Mouse (Mus musculus) spleen, postnatal 14 days (tissue): Measurements from ENCODE around the gene Abca7.
A peak's percentile ranks its signal among the peaks of the same experiment; 100 is the strongest.

Experiments
- DNase-seq, 2 experiments: peaks; one replicate each; pipeline ENCODE4 v3.0.0; 2021 to 2022; ENCODE audit warnings: low spot score in 2 of 2

Gene Abca7

DNA sequence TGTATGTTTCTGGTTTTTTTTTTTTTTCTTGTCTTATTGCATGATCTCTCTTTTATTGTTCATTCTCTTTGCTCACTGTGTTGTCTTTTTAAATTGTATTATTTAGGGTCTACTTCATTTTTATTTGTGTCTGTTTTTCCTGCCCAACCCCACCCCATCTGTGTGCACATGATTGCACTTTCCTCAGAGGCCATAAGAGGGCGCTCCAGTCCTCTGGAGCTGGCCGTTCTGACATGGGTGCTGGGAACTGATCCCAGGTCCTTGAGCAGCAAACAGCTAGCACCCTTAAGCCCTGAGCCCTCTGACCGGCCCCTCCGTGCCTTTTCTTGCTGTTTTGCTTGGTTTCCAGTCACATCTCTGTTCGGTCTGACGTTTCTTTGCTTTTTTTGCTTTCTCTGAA lies 4.7 kb upstream of the Abca7 start:
- no peak for DNase-seq

DNA sequence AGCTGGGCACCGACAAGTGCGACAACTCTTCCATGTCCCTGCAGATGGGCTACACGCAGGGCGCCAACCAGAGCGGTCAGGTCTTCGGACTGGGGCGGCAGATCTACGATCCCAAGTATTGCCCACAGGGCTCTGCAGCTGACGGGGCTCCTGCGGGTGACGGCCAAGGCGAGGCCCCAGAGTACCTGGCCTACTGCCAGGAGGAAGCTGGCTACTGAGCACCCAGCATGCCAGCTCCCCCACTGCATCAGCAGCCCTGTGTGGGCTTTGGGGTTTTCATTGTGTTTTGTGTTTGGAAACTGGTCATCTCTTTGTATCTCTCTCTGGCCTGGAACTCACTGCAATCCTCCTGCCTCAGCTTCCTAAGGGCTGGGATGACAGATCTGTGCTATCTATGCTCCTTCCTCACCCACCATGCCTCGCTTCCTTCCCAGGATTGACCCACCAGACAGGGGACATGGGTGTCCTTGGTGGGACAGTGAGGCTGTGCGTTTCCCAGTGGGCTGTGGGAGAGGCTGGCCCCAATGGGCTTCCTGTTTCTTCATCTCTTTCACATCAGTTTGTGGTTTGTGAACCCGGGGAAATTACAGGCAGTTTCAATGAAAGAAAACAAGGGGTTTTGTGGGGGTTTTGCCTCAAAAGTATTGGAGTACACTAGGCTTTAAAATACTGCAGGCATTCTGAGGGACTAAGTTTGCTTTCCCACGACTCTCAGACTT lies 1.7 kb upstream of the Abca7 start:
- no peak for DNase-seq

DNA sequence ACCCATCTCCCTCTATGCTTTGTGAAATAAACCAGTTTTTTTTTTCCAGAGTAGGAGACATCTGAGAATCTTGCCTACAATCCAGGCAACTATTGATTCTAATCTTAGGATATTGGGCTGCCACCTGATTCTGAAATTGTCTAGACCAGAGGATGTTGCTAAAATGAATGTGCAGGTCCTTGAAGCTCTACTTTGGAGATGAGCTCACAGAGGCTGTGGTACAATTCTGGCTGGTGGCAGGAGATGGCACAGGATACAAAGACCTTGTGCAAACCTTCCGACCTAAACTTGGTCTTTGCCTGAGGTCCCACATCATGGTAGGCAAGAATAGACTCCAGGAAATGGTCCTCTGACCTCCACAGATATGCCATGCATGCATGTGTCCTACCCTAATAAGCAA lies 658 bp upstream of the Abca7 start:
- DNase-seq: no peak

DNA sequence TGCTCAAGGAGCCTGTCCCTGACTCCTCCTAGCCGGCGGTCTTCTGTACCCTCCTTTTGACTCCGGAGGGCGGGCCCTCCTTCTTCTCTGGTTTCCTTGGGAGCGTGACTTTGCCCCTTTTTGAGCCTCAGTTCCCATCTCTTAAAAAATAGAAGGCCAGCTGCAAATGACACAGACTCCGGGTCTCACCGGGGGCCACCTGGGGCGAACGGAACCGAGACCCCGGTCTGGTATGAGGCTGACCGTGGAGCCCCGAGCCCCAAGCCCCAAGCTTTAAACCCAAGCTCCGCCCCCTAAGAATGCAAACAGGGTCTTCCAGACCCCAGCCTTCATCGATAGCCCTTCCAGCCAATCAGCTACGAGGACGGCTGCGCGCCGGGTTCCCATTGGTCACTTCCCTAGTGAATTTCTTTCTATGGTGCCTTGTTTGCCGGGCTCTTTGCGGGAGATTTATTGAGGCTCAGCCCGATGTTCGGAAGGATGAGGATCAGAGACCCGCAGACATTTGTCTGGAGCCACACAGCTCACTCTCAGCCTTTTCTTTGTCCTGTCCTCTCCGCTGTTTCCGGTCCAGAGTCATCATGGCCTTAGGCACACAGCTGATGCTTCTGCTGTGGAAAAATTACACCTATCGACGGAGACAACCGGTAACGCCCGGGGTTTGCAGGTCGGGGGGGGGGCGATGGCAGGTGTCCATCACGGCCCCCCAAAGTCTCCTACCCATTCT lies 903 bp downstream of the Abca7 start:
- DNase-seq: peak; percentile 65 to 67

DNA sequence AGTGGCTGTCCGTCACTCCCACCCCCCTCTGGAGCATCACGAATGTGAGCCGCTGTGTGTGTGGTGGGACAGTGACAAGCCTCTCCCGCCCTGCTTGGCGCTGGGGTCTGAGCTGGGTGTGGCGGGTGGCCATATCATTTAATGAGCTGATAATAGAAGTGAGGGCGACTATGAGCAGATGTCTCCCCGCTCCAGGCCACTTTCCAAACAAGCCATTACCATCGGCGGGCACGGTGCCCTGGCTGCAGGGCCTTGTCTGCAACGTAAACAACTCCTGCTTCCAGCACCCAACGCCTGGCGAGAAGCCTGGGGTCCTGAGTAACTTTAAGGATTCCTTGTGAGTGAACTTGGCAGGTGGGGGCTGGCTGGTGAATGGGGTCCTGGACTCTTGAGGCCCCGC lies 1.5 kb downstream of the Abca7 start:
- DNase-seq: no peak

DNA sequence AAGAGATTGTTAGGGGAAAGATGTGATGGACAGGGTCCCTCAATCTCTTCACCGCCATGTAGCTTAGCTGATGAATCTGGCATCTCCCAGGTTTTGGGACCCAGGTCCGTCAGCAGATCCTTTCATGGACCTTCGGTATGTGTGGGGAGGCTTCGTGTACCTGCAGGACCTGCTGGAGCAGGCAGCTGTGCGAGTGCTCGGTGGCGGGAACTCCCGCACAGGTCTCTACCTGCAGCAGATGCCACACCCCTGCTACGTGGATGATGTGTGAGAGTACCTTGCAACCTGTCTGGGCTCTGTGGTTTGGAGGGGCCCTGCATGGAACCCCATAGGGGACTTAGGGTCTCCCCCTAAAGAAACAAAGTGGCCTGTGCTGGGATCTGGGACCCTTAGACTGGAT lies 5.7 kb downstream of the Abca7 start:
- DNase-seq: no peak

DNA sequence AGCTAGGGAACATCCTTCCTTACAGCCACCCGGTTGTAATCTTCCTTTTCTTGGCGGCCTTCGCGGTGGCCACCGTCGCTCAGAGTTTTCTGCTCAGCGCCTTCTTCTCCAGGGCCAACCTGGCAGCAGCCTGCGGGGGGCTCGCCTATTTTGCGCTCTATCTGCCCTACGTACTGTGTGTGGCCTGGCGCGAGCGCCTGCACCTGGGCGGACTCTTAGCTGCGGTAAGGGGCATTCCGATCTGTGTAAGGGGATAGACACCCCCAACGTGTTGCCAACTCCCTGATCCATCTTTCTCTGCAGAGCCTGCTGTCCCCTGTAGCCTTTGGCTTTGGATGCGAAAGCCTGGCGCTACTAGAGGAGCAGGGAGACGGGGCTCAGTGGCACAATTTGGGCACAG lies 6.5 kb downstream of the Abca7 start:
- DNase-seq: no peak

DNA sequence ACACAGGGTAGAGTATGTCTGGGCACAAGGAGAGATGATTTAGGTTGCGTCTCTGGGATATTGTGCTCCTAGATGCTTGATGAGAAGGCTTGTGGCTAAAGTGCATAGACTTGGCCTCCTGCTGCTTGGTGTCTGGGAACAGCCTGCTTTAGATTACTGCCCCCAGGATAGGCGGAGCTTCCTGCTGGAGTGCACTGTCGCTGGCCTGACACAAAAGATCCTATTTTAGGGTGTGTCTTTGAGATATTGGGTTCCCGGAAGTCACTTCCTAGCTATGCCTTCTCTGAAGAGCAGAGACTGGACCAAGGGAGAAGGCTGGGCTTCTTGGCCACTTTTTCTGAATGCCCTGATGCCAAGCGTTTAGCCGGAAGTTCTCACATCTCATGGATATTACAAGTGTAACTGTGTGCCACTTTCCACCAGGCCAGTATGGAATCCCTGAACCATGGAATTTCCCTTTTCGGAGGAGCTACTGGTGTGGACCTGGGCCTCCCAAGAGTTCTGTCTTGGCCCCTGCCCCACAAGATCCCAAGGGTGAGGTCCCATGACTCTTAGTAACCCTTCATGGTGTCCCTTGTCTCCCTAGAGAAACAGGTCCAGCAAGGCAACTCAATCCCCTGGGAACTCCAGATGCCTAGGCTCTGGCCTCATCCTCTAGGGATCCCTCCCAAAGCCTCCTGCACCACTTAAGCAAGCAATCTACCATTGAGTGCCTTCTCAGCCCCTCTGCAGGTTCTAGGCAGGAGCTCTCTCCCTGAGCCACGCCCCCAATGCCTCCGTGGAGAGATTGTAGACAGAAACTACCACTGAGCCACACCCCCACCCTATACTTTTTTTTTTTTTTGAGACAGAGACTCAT lies 7.3 kb downstream of the Abca7 start:
- DNase-seq: no peak

DNA sequence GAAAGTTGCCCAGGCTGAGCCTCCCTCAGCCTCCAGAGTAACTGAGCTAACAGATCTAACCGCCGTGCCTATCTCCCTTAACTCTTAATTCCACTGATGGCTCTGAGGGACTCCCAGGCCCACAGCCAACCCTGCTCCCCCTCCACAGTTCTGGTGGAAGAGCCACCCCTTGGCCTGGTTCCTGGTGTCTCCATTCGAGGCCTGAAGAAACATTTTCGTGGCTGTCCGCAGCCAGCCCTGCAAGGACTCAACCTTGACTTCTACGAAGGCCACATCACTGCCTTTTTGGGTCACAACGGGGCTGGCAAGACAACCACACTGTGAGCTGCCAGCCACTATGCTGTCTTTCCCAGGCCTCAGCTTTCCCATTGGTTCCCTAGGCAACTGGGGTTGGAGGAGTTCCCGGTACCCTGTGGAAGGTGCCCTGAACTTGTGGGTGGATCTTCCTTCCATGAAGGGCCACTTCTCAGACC lies 8.0 kb downstream of the Abca7 start:
- no peak for DNase-seq

DNA sequence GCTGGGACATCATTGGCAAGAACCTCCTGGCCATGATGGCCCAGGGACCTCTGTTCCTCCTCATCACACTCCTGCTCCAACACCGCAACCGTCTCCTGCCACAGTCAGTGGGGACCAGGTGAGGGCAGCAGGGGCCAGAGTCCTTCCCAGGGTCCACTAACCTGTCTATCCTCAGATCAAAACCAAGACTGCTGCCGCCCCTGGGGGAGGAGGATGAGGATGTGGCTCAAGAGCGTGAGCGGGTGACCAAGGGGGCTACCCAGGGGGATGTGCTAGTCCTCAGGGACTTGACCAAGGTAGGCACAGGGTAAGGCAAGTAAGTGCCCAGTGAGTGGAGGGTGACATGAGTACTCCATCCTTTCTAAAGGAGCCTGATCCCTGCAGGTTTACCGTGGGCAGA lies 15.4 kb downstream of the Abca7 start:
- no peak for DNase-seq

DNA sequence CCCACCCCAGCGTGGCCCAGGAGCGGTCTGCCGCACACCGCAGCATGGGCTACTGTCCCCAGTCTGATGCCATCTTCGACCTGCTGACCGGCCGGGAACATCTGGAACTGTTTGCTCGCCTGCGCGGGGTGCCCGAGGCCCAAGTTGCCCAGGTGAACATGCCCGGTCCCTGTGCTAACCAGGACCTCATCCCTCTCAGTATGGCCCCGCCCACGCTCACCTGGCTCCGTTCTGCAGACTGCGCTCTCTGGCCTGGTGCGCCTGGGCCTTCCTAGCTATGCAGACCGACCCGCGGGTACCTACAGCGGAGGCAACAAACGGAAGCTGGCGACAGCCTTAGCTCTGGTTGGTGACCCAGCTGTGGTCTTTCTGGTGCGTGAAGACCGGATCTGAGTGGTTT lies 17.3 kb downstream of the Abca7 start:
- no peak for DNase-seq

DNA sequence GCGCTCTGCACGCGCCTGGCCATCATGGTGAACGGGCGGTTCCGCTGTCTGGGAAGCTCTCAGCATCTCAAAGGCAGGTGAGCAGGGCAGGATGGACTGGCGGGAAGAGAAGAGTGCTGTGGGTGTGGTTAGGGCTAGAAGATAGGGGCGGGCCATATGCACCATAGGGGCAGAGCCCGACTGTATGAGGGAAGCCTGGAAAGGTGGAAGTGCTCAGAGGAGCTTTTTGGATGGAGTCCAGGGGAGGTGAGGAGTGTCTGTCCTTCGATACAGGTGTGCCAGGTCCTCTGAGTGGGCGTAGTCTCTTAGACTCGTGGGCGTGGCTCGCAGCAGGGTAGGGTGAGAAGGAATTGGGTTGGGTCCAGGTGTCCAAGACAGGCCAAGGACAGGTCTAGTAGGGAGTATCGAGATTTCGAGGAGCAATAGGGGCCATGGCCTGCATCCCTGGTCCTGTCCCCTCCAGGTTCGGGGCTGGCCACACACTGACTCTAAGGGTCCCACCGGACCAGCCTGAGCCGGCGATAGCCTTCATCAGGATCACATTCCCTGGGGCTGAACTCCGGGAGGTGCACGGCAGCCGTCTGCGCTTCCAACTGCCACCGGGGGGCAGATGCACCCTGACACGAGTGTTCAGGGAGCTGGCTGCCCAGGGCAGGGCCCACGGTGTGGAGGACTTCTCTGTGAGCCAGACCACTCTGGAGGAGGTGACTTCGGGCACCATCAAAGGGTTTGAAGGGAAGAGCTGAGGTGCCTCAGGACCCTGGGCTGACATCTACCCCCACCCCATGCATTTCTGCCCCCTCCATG lies 18.4 kb downstream of the Abca7 start:
- DNase-seq: no peak

DNA sequence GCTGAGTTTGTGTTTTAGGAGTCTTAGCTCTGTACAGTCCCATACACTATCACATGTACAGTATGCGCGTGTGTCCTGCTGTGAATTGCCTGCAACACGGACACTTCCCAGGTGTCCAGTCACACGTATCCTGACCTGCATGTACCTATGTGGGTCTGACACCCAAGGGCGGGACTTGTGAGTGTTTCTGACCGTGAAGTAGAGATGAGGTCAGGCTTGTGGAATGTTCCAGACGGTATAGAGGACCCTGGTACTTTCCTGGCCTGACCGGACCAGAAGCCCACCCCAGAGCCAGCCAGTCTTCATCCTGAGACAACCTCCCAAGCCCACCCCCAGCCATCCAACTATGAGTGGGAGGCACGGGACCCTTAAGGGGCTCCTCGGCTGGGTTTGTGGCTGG lies 19.3 kb downstream of the Abca7 start:
- DNase-seq: no peak

DNA sequence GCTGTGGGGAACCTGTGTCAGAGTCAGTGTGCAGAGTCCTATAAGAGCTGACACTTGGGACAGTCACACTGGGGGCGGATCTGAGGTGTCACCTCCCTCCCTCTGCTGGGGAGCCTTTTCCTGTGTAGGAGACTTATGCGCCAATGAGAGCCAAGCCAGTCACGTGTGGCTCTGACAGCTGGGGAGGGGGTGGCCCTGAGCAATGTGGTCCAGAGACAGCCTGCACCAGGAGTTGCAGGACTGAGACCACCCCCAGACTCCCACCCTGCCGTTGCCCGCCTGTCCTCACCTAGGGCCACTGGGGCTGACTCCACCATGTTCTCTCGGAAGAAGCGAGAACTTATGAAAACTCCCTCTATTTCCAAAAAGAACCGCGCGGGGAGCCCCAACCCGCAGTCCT lies 20.2 kb downstream of the Abca7 start, which contains the start of gene Arhgap45:
Gene Arhgap45, plus strand, starts transcription at position 143 of the 400 bp plus-strand sequence.
- peak; percentile 59 to 70 for DNase-seq

DNA sequence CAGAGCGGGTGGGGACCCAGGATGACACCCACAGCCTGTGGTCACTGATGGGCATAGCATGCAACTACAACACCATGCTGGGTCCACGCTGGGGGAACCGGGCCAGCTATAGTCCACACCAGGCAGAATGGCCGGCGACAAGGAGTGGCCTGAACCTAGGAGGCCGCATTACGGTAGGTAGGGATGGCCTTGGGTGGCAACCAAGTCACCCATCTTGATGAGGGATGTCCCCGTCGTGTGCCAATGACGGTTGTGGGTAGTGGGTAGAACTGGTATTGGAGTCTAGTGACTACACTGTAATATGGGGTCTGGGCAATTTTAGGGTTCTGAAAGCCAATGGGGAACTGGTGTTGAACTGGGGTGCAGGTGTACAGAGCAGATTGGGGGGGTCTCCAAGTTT lies 20.6 kb downstream of the Abca7 start:
- DNase-seq: no peak

DNA sequence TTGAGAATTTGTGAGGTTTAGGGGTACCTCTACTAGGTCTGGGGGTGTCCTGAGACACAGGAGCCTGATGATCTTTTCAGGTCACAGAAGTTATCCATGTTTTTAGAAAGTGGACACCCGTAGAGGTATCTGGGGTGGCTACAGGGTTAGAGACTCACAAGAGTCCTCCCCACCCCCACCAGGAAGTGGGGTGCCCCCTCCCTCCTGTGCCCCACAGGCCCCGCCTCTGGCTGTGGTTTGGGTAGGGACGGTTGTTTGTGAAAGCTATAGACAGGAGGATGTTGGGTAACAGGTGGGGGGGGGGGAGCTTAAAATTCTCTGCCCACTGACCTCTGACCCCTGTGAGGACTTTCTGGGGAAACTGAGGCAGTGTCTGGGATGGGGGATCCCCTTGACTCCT lies 21.1 kb downstream of the Abca7 start:
- peak; percentile 71 to 83 for DNase-seq

DNA sequence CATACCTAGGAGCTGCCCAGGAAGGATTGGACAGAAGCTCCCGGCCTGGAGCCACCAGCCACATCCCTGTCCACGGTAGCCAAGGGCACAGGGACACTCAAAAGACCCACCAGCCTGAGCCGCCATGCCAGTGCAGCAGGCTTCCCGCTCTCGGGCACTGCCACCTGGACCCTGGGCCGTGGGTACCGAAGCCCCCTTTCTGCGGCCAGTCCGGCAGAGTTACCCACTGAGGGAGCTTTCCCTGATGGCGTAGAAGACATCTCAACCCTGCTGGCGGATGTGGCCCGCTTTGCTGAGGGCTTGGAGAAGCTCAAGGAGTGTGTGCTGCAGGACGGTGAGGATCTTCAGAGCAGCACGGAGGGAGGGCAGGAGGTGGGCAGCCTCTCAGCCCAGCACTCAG lies 21.5 kb downstream of the Abca7 start:
- no peak for DNase-seq

DNA sequence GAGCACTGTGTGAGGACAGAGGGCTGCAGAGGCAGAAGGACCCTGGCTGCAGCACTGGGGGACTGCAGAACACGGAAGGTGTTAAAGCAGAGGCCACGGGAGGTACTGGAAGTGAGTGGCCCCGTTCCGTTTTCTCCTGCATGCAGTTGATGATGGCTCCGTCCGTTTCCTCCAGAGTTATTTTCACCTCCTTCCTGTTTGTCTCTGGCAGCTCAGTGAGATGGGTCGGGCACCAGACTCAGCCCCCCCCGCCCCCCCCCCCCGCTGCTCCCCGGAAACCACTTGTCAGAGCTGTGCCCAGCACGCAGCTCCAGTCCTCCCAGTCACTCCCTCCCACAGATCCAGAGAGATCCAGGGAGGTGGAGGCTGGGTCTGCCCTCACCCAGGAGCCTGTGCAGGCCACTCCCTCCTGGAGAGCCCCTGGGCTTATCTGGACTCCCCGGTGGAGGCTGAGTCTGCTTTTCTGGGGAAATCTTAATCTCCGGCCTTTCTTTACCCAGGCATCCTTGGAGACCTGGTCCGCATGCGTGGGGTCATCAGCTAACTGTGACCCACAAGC lies 22.5 kb downstream of the Abca7 start:
- DNase-seq: no peak

DNA sequence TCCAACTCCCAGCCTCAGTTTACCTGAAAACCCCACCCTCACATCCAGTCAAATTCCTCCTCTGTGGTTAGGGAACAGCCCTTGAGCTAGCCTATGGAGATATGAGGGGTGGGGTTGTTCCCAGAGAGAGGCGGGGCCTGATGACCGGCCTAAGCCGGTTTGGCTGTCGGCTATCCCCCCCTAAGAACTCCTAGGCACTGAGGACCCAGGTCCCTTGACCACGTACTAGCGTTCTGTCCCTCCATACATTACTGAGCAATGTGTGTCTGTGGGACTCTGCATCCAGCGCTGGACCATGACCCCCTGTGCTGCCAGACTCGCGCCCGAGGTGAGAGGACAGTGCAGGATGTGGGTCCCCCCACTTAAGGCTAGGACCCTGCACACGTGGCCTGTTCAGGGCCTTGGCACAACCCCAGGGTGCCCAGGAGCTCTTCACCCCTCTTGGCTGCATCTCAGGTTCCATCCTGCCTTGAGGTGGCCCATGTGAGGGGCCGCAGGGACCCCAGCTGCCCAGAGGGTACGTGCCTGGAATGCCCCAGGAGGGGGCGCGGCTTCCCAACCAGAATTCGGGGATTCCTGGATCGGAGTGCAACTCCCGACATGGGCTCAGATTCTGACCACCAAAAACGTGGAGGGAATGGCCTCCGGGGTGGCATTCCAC lies 23.3 kb downstream of the Abca7 start:
- DNase-seq: no peak

DNA sequence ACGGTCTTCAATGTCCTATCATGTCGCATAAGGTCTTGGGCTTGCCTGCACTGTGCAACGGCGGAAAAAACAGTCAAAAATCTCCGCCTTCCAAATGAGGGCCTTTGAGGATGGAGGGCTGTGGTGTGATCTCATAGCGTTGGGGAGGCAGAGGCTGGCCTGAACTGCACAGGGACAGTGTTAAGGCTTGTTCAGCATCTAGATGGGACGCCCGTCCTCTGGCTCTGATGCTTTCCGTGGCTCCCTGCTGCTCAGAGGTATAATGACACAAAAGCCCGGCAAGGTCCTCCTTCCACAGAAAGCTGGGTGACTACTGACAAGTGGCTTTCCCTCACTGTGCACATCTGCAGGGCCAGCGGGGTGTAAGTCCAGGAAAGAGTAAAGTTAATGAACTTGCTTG lies 23.9 kb downstream of the Abca7 start:
- DNase-seq: no peak
